ENCODE assay signal across 8 mouse cellular contexts in genomic region chr9:66514256-66514770, GRCm38 (mm10). TPM values are rescaled to one million over a fixed set of nuclear protein-coding genes. Genes with fewer than 3 reads are reported as not detected.
A peak's percentile ranks its signal among the peaks of the same experiment; 100 is the strongest.
DNase-seq lines count a peak whose midpoint lies in the region; ATAC-seq and TF ChIP-seq lines count a peak whose summit lies in the region.

Gene Fbxl22, minus strand, starts transcription at chr9:66514593.

- H3K4me3 ChIP-seq in brown adipose tissue, adult 24 weeks (ENCODE audit: insufficient read depth, low read depth, low read length) = no peak within 1 kb of the TSS
- no peak within 1 kb of the TSS for H3K4me3 ChIP-seq in forebrain, postnatal 0 days (ENCODE audit: low read depth, low read length)
- H3K4me3 ChIP-seq in hindbrain, embryonic 12.5 days = no peak within 1 kb of the TSS
- H3K4me3 ChIP-seq in limb, embryonic 10.5 days = no peak within 1 kb of the TSS
- H3K4me3 ChIP-seq in midbrain, embryonic 15.5 days = no peak within 1 kb of the TSS

- no peak within 1 kb of the TSS for H3K9ac ChIP-seq in forebrain, postnatal 0 days
- H3K9ac ChIP-seq in hindbrain, embryonic 12.5 days = no peak within 1 kb of the TSS
- no peak within 1 kb of the TSS for H3K9ac ChIP-seq in midbrain, embryonic 15.5 days

- peak; percentile 84 for TF ChIP-seq CTCF in forebrain, postnatal 0 days (IDR thresholded peaks at IDR 0.05; ENCODE audit: low read depth)

- ATAC-seq in forebrain, postnatal 0 days = no peak
- no peak for ATAC-seq in hindbrain, embryonic 12.5 days (ENCODE audit: low FRiP score)
- no peak for ATAC-seq in midbrain, embryonic 15.5 days (replicated peaks)

- peak; percentile 30 for DNase-seq in adrenal gland, postnatal 25 days
- DNase-seq in adrenal gland, adult 2 months = no peak
- DNase-seq in forebrain, postnatal 0 days = peak; percentile 64
- peak; percentile 53 for DNase-seq in limb, embryonic 10.5 days (ENCODE audit: low spot score)
- peak; percentile 56 for DNase-seq in urinary bladder, adult 2 months (ENCODE audit: low spot score)

- H3K4me2 ChIP-seq in forebrain, postnatal 0 days (ENCODE audit: low read depth) = no peak within 1 kb of the TSS
- H3K4me2 ChIP-seq in hindbrain, embryonic 12.5 days (replicated peaks) = no peak within 1 kb of the TSS
- no peak within 1 kb of the TSS for H3K4me2 ChIP-seq in midbrain, embryonic 15.5 days

- whole genome bisulfite sequencing in forebrain, postnatal 0 days = 63% methylated on average over 17 of the region's 17 CpGs
- 75% methylated on average over 17 of the region's 17 CpGs for WGBS in hindbrain, embryonic 12.5 days
- 80% methylated on average over 17 of the region's 17 CpGs for WGBS in limb, embryonic 10.5 days
- WGBS in midbrain, embryonic 15.5 days = 68% methylated on average over 17 of the region's 17 CpGs

- no peaks in the 10 kb centered on the region for H3K27me3 ChIP-seq in forebrain, postnatal 0 days (ENCODE audit: insufficient read depth, low read length)
- no peaks in the 10 kb centered on the region for H3K27me3 ChIP-seq in hindbrain, embryonic 12.5 days
- H3K27me3 ChIP-seq in limb, embryonic 10.5 days (ENCODE audit: low read depth, poor library complexity, severe bottlenecking) = no peaks in the 10 kb centered on the region
- no peaks in the 10 kb centered on the region for H3K27me3 ChIP-seq in midbrain, embryonic 15.5 days (replicated peaks)

- H3K4me1 ChIP-seq in brown adipose tissue, adult 24 weeks (ENCODE audit: control insufficient read depth, insufficient read depth, insufficient read length, low read length) = peaks cover 9% of the 10 kb centered on the region; the same call in 1 of the 2 replicates
- H3K4me1 ChIP-seq in forebrain, postnatal 0 days (ENCODE audit: insufficient read depth) = peaks cover 12% of the 10 kb centered on the region
- peaks cover 13% of the 10 kb centered on the region for H3K4me1 ChIP-seq in hindbrain, embryonic 12.5 days
- H3K4me1 ChIP-seq in limb, embryonic 10.5 days = peaks cover 33% of the 10 kb centered on the region
- peaks cover 25% of the 10 kb centered on the region for H3K4me1 ChIP-seq in midbrain, embryonic 15.5 days

- H3K27ac ChIP-seq in brown adipose tissue, adult 24 weeks (replicated peaks; ENCODE audit: low read depth, low read length) = 0 out of 2 replicates have a peak within 1 kb of the TSS, but pooled peaks have one; percentile 22
- no peak within 1 kb of the TSS for H3K27ac ChIP-seq in forebrain, postnatal 0 days (ENCODE audit: low read depth, low read length)
- H3K27ac ChIP-seq in hindbrain, embryonic 12.5 days = peak within 1 kb of the TSS; percentile 94
- no peak within 1 kb of the TSS for H3K27ac ChIP-seq in limb, embryonic 10.5 days
- peak within 1 kb of the TSS; percentile 99; the same call in 1 of the 2 replicates for H3K27ac ChIP-seq in midbrain, embryonic 15.5 days

- H3K9me3 ChIP-seq in forebrain, postnatal 0 days (ENCODE audit: low read length) = no peaks in the 10 kb centered on the region
- no peaks in the 10 kb centered on the region for H3K9me3 ChIP-seq in hindbrain, embryonic 12.5 days (replicated peaks)
- H3K9me3 ChIP-seq in limb, embryonic 10.5 days (replicated peaks) = no peaks in the 10 kb centered on the region
- H3K9me3 ChIP-seq in midbrain, embryonic 15.5 days = no peaks in the 10 kb centered on the region

- H3K36me3 ChIP-seq in forebrain, postnatal 0 days (ENCODE audit: insufficient read depth) = peaks cover 45% of the 10 kb centered on the region
- peaks cover 52% of the 10 kb centered on the region for H3K36me3 ChIP-seq in hindbrain, embryonic 12.5 days
- peaks cover 69% of the 10 kb centered on the region for H3K36me3 ChIP-seq in limb, embryonic 10.5 days
- peaks cover 20% of the 10 kb centered on the region for H3K36me3 ChIP-seq in midbrain, embryonic 15.5 days (replicated peaks)

RNA-seq across cellular contexts. Expression of gene Fbxl22, which starts in this region (rescaled TPM):
- 0.48 and 0.64 TPM in 2 replicates for total RNA-seq in adrenal gland, postnatal 25 days (2021)
- under 1 TPM; 0.52 to 0.75 TPM for total RNA-seq in adrenal gland, adult 2 months (2021)
- 1.8 and 2.7 TPM in 2 replicates for polyA plus RNA-seq in adrenal gland, adult 2 months (2012; rRNA removed)
- polyA plus RNA-seq in brown adipose tissue, adult 24 weeks (2012; ENCODE audit: insufficient read depth, insufficient read length, missing spikeins) = not detected in 2 replicates
- total RNA-seq in forebrain, postnatal 0 days (2014; rRNA removed) = 0.29 and 0.31 TPM in 2 replicates
- 0.29 and 0.48 TPM in 2 replicates for polyA plus RNA-seq in forebrain, postnatal 0 days (2015; fragmentation: Nextera tagmentation; extraction: Ambion mirVana)
- polyA plus RNA-seq in hindbrain, embryonic 12.5 days (2016; fragmentation: Nextera tagmentation; extraction: Ambion mirVana) = 1.9 and 2.8 TPM in 2 replicates
- polyA plus RNA-seq in limb, embryonic 10.5 days (2016; fragmentation: Nextera tagmentation; extraction: Ambion mirVana) = 1.2 and 1.3 TPM in 2 replicates
- polyA plus RNA-seq in midbrain, embryonic 15.5 days (2015; fragmentation: Nextera tagmentation; extraction: Ambion mirVana) = 1.0 and 1.2 TPM in 2 replicates
- 80.6 and 96.3 TPM in 2 replicates for polyA plus RNA-seq in urinary bladder, adult 2 months (2012; rRNA removed)

Comparison
In these comparisons a context has a peak if more than half of its experiments do, and no peak if none do; other contexts are left out.
1. RNA of gene Fbxl22 (polyA plus RNA-seq): 80.6 to 96.3 TPM in urinary bladder, adult 2 months; 1.9 to 2.8 TPM in hindbrain, embryonic 12.5 days, 1.8 to 2.7 TPM in adrenal gland, adult 2 months, 1.2 to 1.3 TPM in limb, embryonic 10.5 days, 1.0 to 1.2 TPM in midbrain, embryonic 15.5 days, 0.29 to 0.48 TPM in forebrain, postnatal 0 days and not detected in brown adipose tissue, adult 24 weeks; every median in the first group is over 10 times any median in the second.
2. Peak in DNase-seq in adrenal gland, postnatal 25 days; RNA of the gene not detected or under 1 TPM.
3. Peak in DNase-seq in forebrain, postnatal 0 days; RNA of the gene not detected or under 1 TPM.
4. H3K27ac ChIP-seq: peak in brown adipose tissue, adult 24 weeks (single experiment), hindbrain, embryonic 12.5 days (single experiment) and midbrain, embryonic 15.5 days (single experiment); none in forebrain, postnatal 0 days (single experiment) and limb, embryonic 10.5 days (single experiment).